Mouse (Mus musculus) mesoderm, embryonic 11.5 days (tissue): ENCODE measurements around the gene Nfil3.
A peak's percentile ranks its signal among the peaks of the same experiment; 100 is the strongest.

Experiments
- DNase-seq: peaks from one replicate; pipeline ENCODE4 v3.0.0-alpha.2; 2012; ENCODE audit warnings: low read depth, low spot score

Gene Nfil3

DNA sequence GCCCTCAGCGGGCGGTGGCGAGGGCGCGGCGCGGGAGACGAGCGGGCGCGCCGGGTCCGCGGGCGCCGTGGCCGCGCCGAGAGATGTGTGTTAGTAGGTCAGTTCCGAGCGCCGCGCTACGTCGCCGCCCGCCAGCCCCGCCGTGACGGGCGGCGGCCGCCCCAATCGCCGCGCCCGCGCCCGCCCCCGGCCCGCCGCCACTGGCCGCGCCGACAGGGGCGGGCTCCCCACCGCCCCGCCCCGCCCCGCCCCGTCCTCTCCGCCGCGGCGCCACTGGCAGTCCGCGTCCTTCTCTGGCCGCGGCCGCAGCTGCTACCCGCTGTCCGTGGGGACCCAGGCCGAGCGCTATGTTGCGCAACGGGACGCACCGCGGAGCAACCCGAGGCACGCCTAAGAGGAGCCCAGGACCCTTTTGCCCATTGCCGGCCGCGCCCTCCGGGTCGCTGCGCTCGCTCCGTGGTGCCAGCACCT lies at the start of gene Nfil3:
Gene Nfil3 (minus strand): TSS at position 123 of the 471 bp plus-strand sequence.
- peak; percentile 74 for DNase-seq

GRCm38 (mm10) chr13:53024285-53024684 lies 43.4 kb upstream of the Nfil3 start:
- no peak for DNase-seq

GRCm38 (mm10) chr13:53020282-53020681 lies 39.4 kb upstream of the Nfil3 start:
- DNase-seq, result no peak

DNA sequence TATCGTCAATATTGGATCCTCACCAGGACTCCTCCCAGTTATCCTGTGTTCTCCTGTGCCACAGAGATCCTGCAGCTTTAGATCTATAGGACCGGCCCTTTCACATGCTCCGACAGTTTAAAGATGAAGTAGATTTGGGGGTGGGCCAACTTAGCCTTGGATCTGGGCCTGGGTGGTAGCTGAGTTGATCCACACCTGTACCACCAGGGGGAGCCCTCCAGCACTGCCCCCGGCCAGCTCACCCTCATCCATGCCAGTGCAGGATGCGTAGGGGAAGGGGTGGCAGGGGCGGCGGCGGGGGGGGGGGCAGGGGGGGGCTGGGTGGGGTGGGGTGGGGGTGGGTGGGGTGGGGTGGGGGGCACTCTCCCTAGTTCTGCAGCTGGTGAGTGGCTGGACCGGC lies 38.7 kb upstream of the Nfil3 start:
- no peak for DNase-seq

- DNase-seq, result no peak
Measured at GRCm38 (mm10) chr13:53018976-53019375, 38.1 kb upstream of the Nfil3 start.

GRCm38 (mm10) chr13:53017983-53018382 lies 37.1 kb upstream of the Nfil3 start:
- no peak for DNase-seq

DNA sequence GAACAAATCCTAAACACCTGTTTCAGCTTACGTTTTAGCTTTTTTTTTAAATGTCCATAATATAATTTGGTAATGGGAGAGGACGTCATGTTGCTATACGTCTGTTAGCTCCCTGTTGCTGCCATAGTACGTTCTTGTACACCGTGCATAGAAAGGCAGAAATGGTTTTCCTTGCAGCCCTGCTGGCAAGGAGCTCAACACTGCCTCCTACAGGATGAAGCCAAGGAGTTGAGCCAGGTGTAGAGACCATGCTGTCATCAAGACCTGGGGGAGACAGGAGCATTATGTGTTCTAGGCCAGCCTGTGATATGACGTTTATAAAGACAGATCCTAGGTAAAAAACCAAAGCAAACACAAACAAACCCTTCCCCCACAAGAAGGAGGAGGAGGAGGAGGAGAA lies 36.2 kb upstream of the Nfil3 start:
- DNase-seq, result no peak

DNA sequence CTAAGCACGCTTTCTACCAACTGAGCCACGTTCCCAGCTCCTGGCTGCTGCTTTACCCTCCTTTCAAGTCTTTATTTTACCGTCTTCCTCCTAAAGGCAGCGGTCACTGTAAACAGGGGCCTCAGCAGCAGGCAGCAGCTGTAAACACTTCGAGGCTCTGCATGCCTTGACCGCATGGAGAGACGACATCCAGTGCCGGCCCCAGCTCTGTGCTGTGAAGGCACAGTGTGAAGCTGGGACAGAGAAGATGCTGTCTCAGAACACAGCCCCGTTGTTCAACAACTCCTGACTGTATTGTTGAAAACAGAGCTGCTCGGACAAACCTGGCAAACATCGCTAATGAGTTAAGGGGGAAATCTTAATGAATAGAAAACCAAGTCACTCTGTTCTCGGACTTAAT lies 30.6 kb upstream of the Nfil3 start:
- no peak for DNase-seq

DNA sequence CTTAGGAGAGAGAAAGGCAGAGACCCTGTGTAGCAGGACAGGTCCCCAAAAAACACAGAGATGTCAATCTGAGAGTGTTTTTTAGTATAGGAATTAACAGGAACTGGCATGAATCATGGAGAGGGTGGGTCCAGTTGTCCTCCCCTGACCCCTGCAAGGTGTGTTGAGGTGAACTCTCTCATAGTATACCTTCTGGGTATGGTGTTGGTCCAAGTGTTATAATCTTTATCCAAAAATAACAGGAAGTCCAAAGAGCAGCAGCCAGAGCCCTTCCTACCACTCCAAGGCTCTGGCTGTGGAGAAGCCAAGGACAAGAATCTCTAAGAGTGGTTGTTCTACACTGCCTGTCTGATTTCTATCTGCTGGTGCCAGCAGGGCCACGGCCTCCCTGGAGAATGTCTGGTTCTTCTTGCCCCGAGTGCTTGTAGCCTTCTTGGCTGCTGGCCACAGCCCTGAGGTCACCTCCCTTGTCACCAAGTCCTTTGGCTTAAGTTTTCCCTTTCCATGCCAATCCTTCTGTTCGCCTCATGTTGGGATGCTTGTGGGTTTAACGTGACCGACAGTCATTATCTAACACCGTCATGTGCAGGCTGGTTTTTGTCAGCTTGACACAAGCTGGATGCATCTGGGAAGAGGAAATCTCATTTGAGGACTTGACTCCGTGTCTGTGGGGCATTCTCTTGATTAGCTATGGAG lies 27.8 kb upstream of the Nfil3 start:
- DNase-seq, result no peak

- DNase-seq, result no peak
Measured at GRCm38 (mm10) chr13:53007781-53008180, 26.9 kb upstream of the Nfil3 start.

DNA sequence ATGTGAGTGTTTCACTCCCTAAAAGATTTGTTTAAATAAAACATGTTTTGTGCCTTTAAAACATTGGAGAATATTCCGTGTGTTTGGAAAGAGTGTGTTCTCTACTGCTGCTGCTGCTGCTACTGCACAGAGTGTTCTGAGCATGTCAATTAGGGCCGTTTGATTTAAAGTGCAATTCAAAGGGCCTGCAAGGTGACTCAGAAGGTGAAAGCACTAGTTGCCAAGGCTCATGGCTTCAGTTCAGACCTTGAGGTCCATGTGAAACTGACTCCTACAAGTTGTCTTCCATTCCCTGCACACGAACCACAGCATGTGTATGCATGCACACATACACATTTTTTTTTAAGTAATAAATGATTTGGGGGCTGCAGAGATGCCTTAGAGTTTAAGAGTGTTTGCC lies 22.4 kb upstream of the Nfil3 start:
- no peak for DNase-seq

DNA sequence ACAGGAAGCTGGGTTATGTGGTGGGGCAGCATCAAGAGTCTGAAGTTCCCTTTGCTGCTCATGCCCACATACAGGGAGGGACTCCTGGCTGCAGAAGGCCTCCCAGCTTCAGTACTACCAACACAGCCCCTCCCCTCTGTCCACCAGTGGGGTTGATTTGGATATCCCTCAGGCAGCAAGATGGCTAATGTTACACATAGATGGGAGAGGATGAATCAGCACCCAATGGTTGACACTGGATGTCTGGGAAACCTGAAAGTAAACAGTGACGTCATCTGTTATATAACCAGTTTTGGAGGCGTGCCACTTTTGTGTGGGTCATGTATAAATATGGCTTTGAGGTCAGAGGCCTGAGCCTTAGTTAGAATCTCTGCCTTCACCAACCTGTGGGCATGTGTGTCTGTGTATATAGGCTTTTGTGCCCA lies 20.6 kb upstream of the Nfil3 start:
- no peak for DNase-seq

GRCm38 (mm10) chr13:53000481-53000880 lies 19.6 kb upstream of the Nfil3 start:
- no peak for DNase-seq

GRCm38 (mm10) chr13:52998541-52998940 lies 17.7 kb upstream of the Nfil3 start:
- DNase-seq, result no peak

GRCm38 (mm10) chr13:52997806-52998205 lies 16.9 kb upstream of the Nfil3 start:
- no peak for DNase-seq

- no peak for DNase-seq
Measured at GRCm38 (mm10) chr13:52996201-52996600, 15.3 kb upstream of the Nfil3 start.

- DNase-seq, result no peak
Measured at GRCm38 (mm10) chr13:52994197-52994881, 13.5 kb upstream of the Nfil3 start.

DNA sequence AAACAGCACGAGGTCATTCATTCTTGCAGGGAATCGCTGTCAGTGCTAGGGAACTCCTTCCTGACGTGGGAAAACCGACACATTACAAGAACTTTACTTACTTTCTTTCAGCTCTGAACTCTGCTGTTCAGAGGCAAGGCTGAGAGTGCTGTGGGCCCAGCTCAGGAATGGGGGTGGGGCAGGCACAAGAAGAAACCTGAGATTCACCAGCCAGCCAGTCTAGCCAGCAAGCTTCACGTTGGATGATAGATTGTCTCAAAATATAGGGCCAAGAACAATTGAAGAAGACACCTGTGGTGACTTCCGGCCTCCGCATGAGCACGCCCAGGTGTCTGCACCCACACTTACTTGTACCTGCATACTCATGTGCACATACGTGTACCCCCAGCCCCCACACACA lies 9.3 kb upstream of the Nfil3 start:
- peak; percentile 51 for DNase-seq

GRCm38 (mm10) chr13:52989005-52989404 lies 8.1 kb upstream of the Nfil3 start:
- DNase-seq, result no peak

DNA sequence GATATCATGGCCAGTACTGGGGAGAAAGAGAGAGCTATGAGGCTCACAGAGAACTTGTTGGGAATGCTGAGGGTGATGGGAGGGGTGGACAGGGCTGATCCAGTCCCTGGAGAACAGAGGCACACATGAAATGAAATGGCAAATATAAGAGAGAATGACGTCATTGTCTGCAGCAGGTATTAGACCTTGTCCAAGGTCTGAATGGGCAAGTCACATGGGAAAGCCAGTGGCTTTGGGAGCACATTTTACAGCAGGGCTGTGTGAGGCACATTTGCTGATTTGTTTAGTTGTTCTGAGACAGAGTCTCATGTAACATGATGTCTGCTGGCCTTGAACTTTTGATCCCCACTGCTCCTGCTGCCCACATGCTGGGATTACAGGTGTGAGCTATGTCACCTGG lies 7.0 kb upstream of the Nfil3 start:
- DNase-seq, result no peak

GRCm38 (mm10) chr13:52986215-52986780 lies 5.4 kb upstream of the Nfil3 start:
- DNase-seq, result no peak

- no peak for DNase-seq
Measured at GRCm38 (mm10) chr13:52985508-52986214, 4.8 kb upstream of the Nfil3 start.
